7 mouse cellular contexts compared by ENCODE assay signal in genomic region chr13:99375550-99375949, GRCm38 (mm10). TPM values are rescaled to one million over a fixed set of nuclear protein-coding genes. Genes with fewer than 3 reads are reported as not detected.
DNase-seq lines count a peak whose midpoint lies in the region; ATAC-seq lines count a peak whose summit lies in the region.

No protein-coding gene starts in this region.

- H3K4me3 ChIP-seq in hindbrain, embryonic 16.5 days (ENCODE audit: low read length) = no peak overlapping the region
- no peak overlapping the region for H3K4me3 ChIP-seq in midbrain, embryonic 11.5 days (ENCODE audit: low read depth, low read length)

- H3K4me1 ChIP-seq in hindbrain, embryonic 16.5 days (ENCODE audit: control insufficient read depth, insufficient read depth, low read depth, low read length) = no peaks in the 10 kb centered on the region
- no peaks in the 10 kb centered on the region for H3K4me1 ChIP-seq in midbrain, embryonic 11.5 days (ENCODE audit: control insufficient read depth, insufficient read depth, low read length)

- no peaks in the 10 kb centered on the region for H3K36me3 ChIP-seq in hindbrain, embryonic 16.5 days (ENCODE audit: control insufficient read depth, insufficient read depth, low read length)
- H3K36me3 ChIP-seq in midbrain, embryonic 11.5 days (ENCODE audit: control insufficient read depth, insufficient read depth, low read length) = no peaks in the 10 kb centered on the region

- H3K27me3 ChIP-seq in hindbrain, embryonic 16.5 days (replicated peaks; ENCODE audit: control insufficient read depth, insufficient read depth, low read length) = no peaks in the 10 kb centered on the region
- no peaks in the 10 kb centered on the region for H3K27me3 ChIP-seq in midbrain, embryonic 11.5 days (ENCODE audit: control insufficient read depth, insufficient read depth, low read length)

- 37% methylated on average over 6 of the region's 6 CpGs for WGBS in hindbrain, embryonic 16.5 days
- 31% methylated on average over 6 of the region's 6 CpGs for WGBS in midbrain, embryonic 11.5 days

- no peak overlapping the region for H3K27ac ChIP-seq in hindbrain, embryonic 16.5 days (ENCODE audit: low read depth, low read length)
- no peak overlapping the region for H3K27ac ChIP-seq in midbrain, embryonic 11.5 days (ENCODE audit: low read depth, low read length)

- peak; percentile 83 for ATAC-seq in hindbrain, embryonic 16.5 days
- peak; percentile 42; the same call in 1 of the 2 replicates for ATAC-seq in midbrain, embryonic 11.5 days (ENCODE audit: low FRiP score)

- no peak overlapping the region for H3K4me2 ChIP-seq in hindbrain, embryonic 16.5 days (ENCODE audit: low read length)
- no peak overlapping the region for H3K4me2 ChIP-seq in midbrain, embryonic 11.5 days

- H3K9ac ChIP-seq in hindbrain, embryonic 16.5 days (ENCODE audit: low read depth, low read length) = no peak overlapping the region
- no peak overlapping the region for H3K9ac ChIP-seq in midbrain, embryonic 11.5 days (ENCODE audit: low read length)

- H3K9me3 ChIP-seq in hindbrain, embryonic 16.5 days (ENCODE audit: control insufficient read depth, low read length) = no peaks in the 10 kb centered on the region
- H3K9me3 ChIP-seq in midbrain, embryonic 11.5 days (ENCODE audit: control insufficient read depth, low read length) = no peaks in the 10 kb centered on the region

- DNase-seq in adrenal gland, adult (ENCODE audit: inconsistent age in 2 of 2, low spot score in 1 of 2) = peak; percentile 80 to 94
- DNase-seq in cerebellum, adult 9-11 months = peak; percentile 82
- DNase-seq in frontal cortex, postnatal 10 days (ENCODE audit: low spot score in 2 of 2) = peak; percentile 33 to 75
- DNase-seq in left cerebral cortex, adult 8-10 months (ENCODE audit: low spot score in 2 of 2) = peak; percentile 44 to 58
- peak; percentile 99 for DNase-seq in midbrain, embryonic 11.5 days (ENCODE audit: low spot score, missing footprints)
- peak; percentile 86 for DNase-seq in right cerebral cortex, postnatal 4 days

RNA-seq across cellular contexts. Expression of gene Mrps27, which starts 31.0 kb away (rescaled TPM):
- polyA plus RNA-seq in hindbrain, embryonic 16.5 days (2015; fragmentation: Nextera tagmentation; extraction: Ambion mirVana) = 46.8 and 47.6 TPM in 2 replicates
- total RNA-seq in left cerebral cortex, adult 8-10 months (2022) = 10 to 100 TPM; 24.1 to 27.3 (median 26.1) TPM
- polyA plus RNA-seq in midbrain, embryonic 11.5 days (2014; fragmentation: Nextera tagmentation; extraction: Ambion mirVana) = 60.1 and 64.1 TPM in 2 replicates

RNA-seq across cellular contexts. Expression of gene Ptcd2, which starts 31.0 kb away (rescaled TPM):
- polyA plus RNA-seq in hindbrain, embryonic 16.5 days (2015; fragmentation: Nextera tagmentation; extraction: Ambion mirVana) = 53.6 and 59.4 TPM in 2 replicates
- 10 to 100 TPM; 29.8 to 33.5 (median 30.8) TPM for total RNA-seq in left cerebral cortex, adult 8-10 months (2022)
- polyA plus RNA-seq in midbrain, embryonic 11.5 days (2014; fragmentation: Nextera tagmentation; extraction: Ambion mirVana) = 54.1 and 55.9 TPM in 2 replicates
